ENCODE assay signal across 14 mouse cellular contexts in genomic region chr4:136911211-136911646, GRCm38 (mm10). TPM values are rescaled to one million over a fixed set of nuclear protein-coding genes. Genes with fewer than 3 reads are reported as not detected.
DNase-seq lines count a peak whose midpoint lies in the region; ATAC-seq lines count a peak whose summit lies in the region.
"Had no signal": no experiment of that assay in that cellular context is flagged by ENCODE, and none has a peak within 500 bp of the region (broad histone marks: within the 10 kb centered on the region; RNA-seq: fewer than 3 reads in every experiment).

No protein-coding gene starts in this region.

- 4% methylated on average over 17 of the region's 17 CpGs for WGBS in embryonic facial prominence, embryonic 10.5 days
- WGBS in forebrain, embryonic 16.5 days: 1% methylated on average over 17 of the region's 17 CpGs
- WGBS in midbrain, embryonic 10.5 days: 1% methylated on average over 17 of the region's 17 CpGs

- H3K9ac ChIP-seq in forebrain, embryonic 16.5 days (replicated peaks; ENCODE audit: low read depth, low read length): 0 out of 2 replicates have a peak overlapping the region, but pooled peaks have one; percentile 19
- H3K9ac ChIP-seq: liver, embryonic 12.5 days had no signal

- peak overlapping the region; percentile 33 for H3K4me2 ChIP-seq in forebrain, embryonic 16.5 days (ENCODE audit: low read length)
- H3K4me2 ChIP-seq: liver, embryonic 12.5 days had no signal

- peaks cover 23% of the 10 kb centered on the region for H3K4me1 ChIP-seq in embryonic facial prominence, embryonic 10.5 days
- peaks cover 14% of the 10 kb centered on the region for H3K4me1 ChIP-seq in forebrain, embryonic 16.5 days (replicated peaks; ENCODE audit: control insufficient read depth, insufficient read depth, low read length)
- peaks cover 40% of the 10 kb centered on the region for H3K4me1 ChIP-seq in midbrain, embryonic 10.5 days
- H3K4me1 ChIP-seq: liver, embryonic 12.5 days had no signal

- H3K4me3 ChIP-seq in embryonic facial prominence, embryonic 10.5 days: peak overlapping the region; percentile 19; the same call in 1 of the 2 replicates
- H3K4me3 ChIP-seq in forebrain, embryonic 16.5 days (replicated peaks; ENCODE audit: low read length): no peak overlapping the region
- peak overlapping the region; percentile 30 for H3K4me3 ChIP-seq in midbrain, embryonic 10.5 days
- H3K4me3 ChIP-seq: liver, embryonic 12.5 days had no signal

- H3K27ac ChIP-seq in embryonic facial prominence, embryonic 10.5 days (replicated peaks): no peak overlapping the region
- no peak overlapping the region for H3K27ac ChIP-seq in forebrain, embryonic 16.5 days (ENCODE audit: low read length)
- H3K27ac ChIP-seq in midbrain, embryonic 10.5 days (replicated peaks): no peak overlapping the region; the same call in 1 of the 2 replicates
- H3K27ac ChIP-seq: liver, embryonic 12.5 days had no signal

- no peaks in the 10 kb centered on the region for H3K9me3 ChIP-seq in embryonic facial prominence, embryonic 10.5 days
- no peaks in the 10 kb centered on the region for H3K9me3 ChIP-seq in forebrain, embryonic 16.5 days (ENCODE audit: control insufficient read depth, low read length)
- no peaks in the 10 kb centered on the region for H3K9me3 ChIP-seq in midbrain, embryonic 10.5 days (replicated peaks)
- H3K9me3 ChIP-seq: liver, embryonic 12.5 days had no signal

- H3K36me3 ChIP-seq in embryonic facial prominence, embryonic 10.5 days (replicated peaks): no peaks in the 10 kb centered on the region
- no peaks in the 10 kb centered on the region for H3K36me3 ChIP-seq in forebrain, embryonic 16.5 days (ENCODE audit: control insufficient read depth, insufficient read depth)
- H3K36me3 ChIP-seq in midbrain, embryonic 10.5 days: no peaks in the 10 kb centered on the region
- H3K36me3 ChIP-seq: liver, embryonic 12.5 days had no signal

- no peak; the same call in 1 of the 2 replicates for ATAC-seq in forebrain, embryonic 16.5 days
- ATAC-seq: inflammation-experienced regulatory T-cells, adult 6 months; liver, embryonic 12.5 days had no signal

- H3K27me3 ChIP-seq in embryonic facial prominence, embryonic 10.5 days (replicated peaks; ENCODE audit: low read depth, poor library complexity, severe bottlenecking): peaks cover 56% of the 10 kb centered on the region
- peaks cover 16% of the 10 kb centered on the region for H3K27me3 ChIP-seq in forebrain, embryonic 16.5 days (replicated peaks; ENCODE audit: control insufficient read depth, insufficient read depth, low read length)
- peaks cover 83% of the 10 kb centered on the region for H3K27me3 ChIP-seq in midbrain, embryonic 10.5 days (ENCODE audit: low read depth, poor library complexity, severe bottlenecking)

- peak; percentile 41 for DNase-seq in embryonic facial prominence, embryonic 10.5 days (ENCODE audit: low spot score)
- DNase-seq in midbrain, embryonic 10.5 days (ENCODE audit: low spot score): peak; percentile 52
- DNase-seq in retina, embryonic 14.5 days (ENCODE audit: low spot score): peak; percentile 63
- no peak for DNase-seq in cerebellum, postnatal 10 days
- DNase-seq in kidney, adult 11 months: no peak
- no peak for DNase-seq in cerebellum, adult 9-10 months
- DNase-seq: adrenal gland, postnatal 10 days; kidney, postnatal 4 days; lung, postnatal 10 days; right cerebral cortex, postnatal 14 days; thymus, postnatal 25 days had no signal

RNA-seq across cellular contexts. Expression of gene C1qa, which starts 12.6 kb away (rescaled TPM):
- polyA plus RNA-seq in embryonic facial prominence, embryonic 10.5 days (2016; fragmentation: Nextera tagmentation; extraction: Ambion mirVana): 4.6 and 8.1 TPM in 2 replicates
- 16.8 and 24.6 TPM in 2 replicates for polyA plus RNA-seq in forebrain, embryonic 16.5 days (2015; fragmentation: Nextera tagmentation; extraction: Ambion mirVana)
- 4.9 and 9.1 TPM in 2 replicates for polyA plus RNA-seq in midbrain, embryonic 10.5 days (2016; fragmentation: Nextera tagmentation; extraction: Ambion mirVana)

RNA-seq across cellular contexts. Expression of gene C1qc, which starts 18.4 kb away (rescaled TPM):
- 5.6 and 7.2 TPM in 2 replicates for polyA plus RNA-seq in embryonic facial prominence, embryonic 10.5 days (2016; fragmentation: Nextera tagmentation; extraction: Ambion mirVana)
- polyA plus RNA-seq in forebrain, embryonic 16.5 days (2015; fragmentation: Nextera tagmentation; extraction: Ambion mirVana): 13.9 and 17.6 TPM in 2 replicates
- 7.1 and 12.9 TPM in 2 replicates for polyA plus RNA-seq in midbrain, embryonic 10.5 days (2016; fragmentation: Nextera tagmentation; extraction: Ambion mirVana)

RNA-seq across cellular contexts. Expression of gene C1qb, which starts 25.2 kb away (rescaled TPM):
- polyA plus RNA-seq in embryonic facial prominence, embryonic 10.5 days (2016; fragmentation: Nextera tagmentation; extraction: Ambion mirVana): 17.0 and 20.1 TPM in 2 replicates
- polyA plus RNA-seq in forebrain, embryonic 16.5 days (2015; fragmentation: Nextera tagmentation; extraction: Ambion mirVana): 24.1 and 32.0 TPM in 2 replicates
- polyA plus RNA-seq in midbrain, embryonic 10.5 days (2016; fragmentation: Nextera tagmentation; extraction: Ambion mirVana): 20.6 and 32.4 TPM in 2 replicates

RNA-seq across cellular contexts. Expression of gene Epha8, which starts 45.4 kb away (rescaled TPM):
- 0.88 and 1.1 TPM in 2 replicates for polyA plus RNA-seq in embryonic facial prominence, embryonic 10.5 days (2016; fragmentation: Nextera tagmentation; extraction: Ambion mirVana)
- 3.7 and 6.7 TPM in 2 replicates for polyA plus RNA-seq in forebrain, embryonic 16.5 days (2015; fragmentation: Nextera tagmentation; extraction: Ambion mirVana)
- polyA plus RNA-seq in midbrain, embryonic 10.5 days (2016; fragmentation: Nextera tagmentation; extraction: Ambion mirVana): 3.9 and 6.9 TPM in 2 replicates

Comparison
In these comparisons a context has a peak if more than half of its experiments do, and no peak if none do; other contexts are left out.
1. DNase-seq: peak in embryonic facial prominence, embryonic 10.5 days (single experiment), midbrain, embryonic 10.5 days (single experiment) and retina, embryonic 14.5 days (single experiment); none in cerebellum, postnatal 10 days (0 of 2), kidney, adult 11 months (single experiment) and cerebellum, adult 9-10 months (single experiment).